Comparison of ENCODE assay signal across 23 mouse cellular contexts in the genomic region with DNA sequence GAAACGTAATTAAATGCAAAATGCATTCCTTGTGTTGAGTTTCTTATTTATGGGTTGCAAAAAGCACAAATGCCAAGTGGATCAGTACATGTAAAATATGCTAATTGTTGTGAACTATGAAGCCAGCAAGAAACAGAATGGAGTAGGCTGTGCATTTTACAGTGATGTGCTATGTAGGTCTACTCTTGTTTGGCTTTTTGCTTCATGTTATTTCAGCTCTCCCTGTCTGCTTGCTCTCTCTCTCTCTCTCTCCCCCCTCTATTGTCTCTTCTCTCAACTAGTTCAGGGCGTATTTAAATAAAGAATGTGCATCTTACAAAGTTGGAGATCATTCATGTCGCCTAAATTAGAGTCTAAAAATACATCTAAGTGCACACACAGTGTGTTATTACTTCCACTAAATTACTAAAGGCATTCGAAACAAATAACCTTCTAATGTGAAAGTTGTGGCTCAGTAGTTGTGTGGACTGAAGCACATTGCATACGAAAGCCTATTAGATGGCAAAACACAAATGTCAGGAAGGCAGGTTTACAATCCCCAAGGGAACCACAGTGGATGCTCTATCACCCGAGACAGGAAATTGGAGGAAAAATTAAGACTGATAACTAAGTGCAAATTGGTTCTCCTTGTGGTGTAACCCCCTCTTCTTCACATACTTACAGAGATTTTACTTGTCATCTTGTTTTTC.
"Had no signal": no experiment of that assay in that cellular context is flagged by ENCODE, and none has a peak within 500 bp of the region (broad histone marks: within the 10 kb centered on the region; RNA-seq: fewer than 3 reads in every experiment).

No protein-coding gene starts in this region.

- H3K36me3 ChIP-seq: kidney, embryonic 15.5 days; limb, embryonic 12.5 days; limb, embryonic 15.5 days; midbrain, embryonic 12.5 days; neural tube, embryonic 12.5 days had no signal

- ATAC-seq: intestine, postnatal 0 days; liver, postnatal 0 days; lung, postnatal 0 days; midbrain, embryonic 16.5 days had no signal

- H3K27me3 ChIP-seq: kidney, embryonic 15.5 days; limb, embryonic 12.5 days; limb, embryonic 15.5 days; midbrain, embryonic 12.5 days; neural tube, embryonic 12.5 days had no signal

- H3K4me2 ChIP-seq: kidney, embryonic 15.5 days; limb, embryonic 12.5 days; limb, embryonic 15.5 days; liver, embryonic 11.5 days; lung, embryonic 14.5 days; midbrain, embryonic 12.5 days; neural tube, embryonic 12.5 days had no signal

- H3K4me1 ChIP-seq: kidney, embryonic 15.5 days; limb, embryonic 15.5 days; midbrain, embryonic 12.5 days; neural tube, embryonic 12.5 days had no signal

- DNase-seq: kidney, adult 8-10 months; kidney, postnatal 10 days; kidney, postnatal 4 days; liver, postnatal 0 days; lung, embryonic 14.5 days; right cerebral cortex, adult 18-20 months; right cerebral cortex, postnatal 14 days; right cerebral cortex, postnatal 4 days; thymus, adult 2 months; thymus, postnatal 14 days; thymus, postnatal 4 days had no signal

- H3K4me3 ChIP-seq: kidney, embryonic 15.5 days; limb, embryonic 12.5 days; limb, embryonic 15.5 days; midbrain, embryonic 12.5 days; neural tube, embryonic 12.5 days had no signal

- H3K27ac ChIP-seq: kidney, embryonic 15.5 days; limb, embryonic 12.5 days; limb, embryonic 15.5 days; liver, embryonic 14.5 days; macrophage; midbrain, embryonic 12.5 days; neural tube, embryonic 12.5 days; stomach, postnatal 0 days had no signal

- H3K9me3 ChIP-seq: kidney, embryonic 15.5 days; limb, embryonic 12.5 days; limb, embryonic 15.5 days; midbrain, embryonic 12.5 days; neural tube, embryonic 12.5 days had no signal

- H3K9ac ChIP-seq: kidney, embryonic 15.5 days; limb, embryonic 12.5 days; limb, embryonic 15.5 days; liver, embryonic 14.5 days; liver, postnatal 0 days; lung, embryonic 14.5 days; midbrain, embryonic 12.5 days; neural tube, embryonic 12.5 days had no signal
